Mouse (Mus musculus) megakaryocyte progenitor cell, adult 5-6 weeks (primary cell): ENCODE measurements around the gene Lactb. TPM values are rescaled to one million over a fixed set of nuclear protein-coding genes. Genes with fewer than 3 reads are reported as not detected.
"Not testable (repeated sequence)": the region's sequence is repeated elsewhere in the genome, so short reads cannot be mapped to it uniquely, and the experiment has no call there.

Experiments used
- ATAC-seq: replicated peaks from 2 replicates; pipeline ENCODE4 v1.8.0; 2016; ENCODE audit warnings: mild to moderate bottlenecking, moderate TSS enrichment, inconsistent platforms; ENCODE audit not compliant: poor library complexity
- total RNA-seq, 2 experiments: library from RNA; stranded (forward) in 1 of 2; stranded (reverse) in 1 of 2; fragments of 157-497, 149-512 nt in 1 of 2; fragments of 200-1000 nt in 1 of 2; gene quantifications; 2 replicates each; pipeline versions ENCODE4 v1.2.3 to v1.2.4; 2015 to 2017

The Lactb gene
- total RNA-seq, 2 experiments from 2014 or later = 36.1 to 38.4 TPM

GRCm38 (mm10) chr9:66922076-66922475 lies 53.2 kb downstream of the Lactb start:
- ATAC-seq = no peak

GRCm38 (mm10) chr9:66920488-66921279 lies 54.6 kb downstream of the Lactb start:
- no peak for ATAC-seq

GRCm38 (mm10) chr9:66919981-66920380 lies 55.3 kb downstream of the Lactb start:
- ATAC-seq = no peak

DNA sequence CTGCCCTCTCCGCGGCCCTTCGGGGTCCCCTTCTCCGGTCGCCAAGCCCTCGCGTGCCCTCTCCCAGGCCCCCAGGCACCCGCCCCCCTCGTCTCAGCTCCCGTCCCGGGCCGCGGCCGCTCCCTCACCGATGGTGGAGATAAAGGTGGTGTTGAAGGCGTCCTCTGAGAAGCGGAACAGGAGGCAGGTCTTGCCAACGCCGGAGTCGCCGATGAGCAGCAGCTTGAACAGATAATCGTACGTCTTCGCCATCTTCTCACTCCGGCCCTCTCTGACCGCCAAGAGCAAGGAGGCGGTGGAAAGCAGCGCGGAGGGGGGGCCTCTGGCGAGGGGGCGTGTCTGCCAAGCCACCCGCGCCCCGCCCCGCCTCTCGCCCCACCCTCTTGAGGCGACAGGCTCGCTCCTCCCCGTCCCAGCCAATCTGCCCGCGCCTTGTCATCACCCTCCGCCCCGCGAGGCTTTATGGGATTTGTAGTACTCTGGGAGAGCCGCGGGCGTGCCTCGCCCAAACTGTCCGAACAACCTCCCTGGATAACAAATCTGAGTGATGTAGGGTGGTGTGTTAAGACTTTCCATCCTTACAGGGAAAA lies 55.8 kb downstream of the Lactb start, which contains the start of gene Rab8b:
TSS of gene Rab8b (minus strand) at position 306 of the 590 bp plus-strand sequence.
- ATAC-seq = peak; percentile 81

DNA sequence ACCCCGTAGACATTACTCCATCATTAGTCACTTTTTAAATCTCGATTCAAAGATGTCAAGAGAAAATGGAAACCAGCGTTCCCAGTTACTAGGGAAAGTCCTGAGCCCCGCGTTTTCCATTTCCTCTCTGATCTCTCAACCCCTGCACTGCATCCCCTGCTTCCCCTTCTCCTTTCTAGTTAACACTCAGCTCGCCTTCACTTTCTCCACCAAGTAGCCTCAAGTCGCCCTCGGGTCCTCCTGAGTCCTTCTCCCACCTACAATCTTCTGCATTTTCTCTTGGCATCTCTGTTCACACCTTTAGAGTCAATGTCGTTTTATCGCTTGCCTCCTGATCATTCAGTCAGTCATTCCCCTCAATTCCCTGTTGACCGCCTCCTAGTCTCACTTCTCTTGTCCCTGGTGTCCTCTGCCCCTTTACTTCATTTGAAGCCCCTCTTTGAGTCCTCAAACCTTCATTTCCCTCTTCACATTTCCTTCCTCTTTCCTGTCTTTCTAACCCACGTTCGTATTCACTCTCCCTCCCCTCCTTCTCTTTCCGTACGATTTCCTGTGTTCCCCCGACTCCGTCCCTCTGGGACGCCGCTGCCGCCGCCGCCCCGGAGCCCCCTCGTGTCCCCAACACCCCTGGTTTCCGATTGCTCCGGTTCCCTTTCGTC lies 56.5 kb downstream of the Lactb start:
- ATAC-seq = no peak

DNA sequence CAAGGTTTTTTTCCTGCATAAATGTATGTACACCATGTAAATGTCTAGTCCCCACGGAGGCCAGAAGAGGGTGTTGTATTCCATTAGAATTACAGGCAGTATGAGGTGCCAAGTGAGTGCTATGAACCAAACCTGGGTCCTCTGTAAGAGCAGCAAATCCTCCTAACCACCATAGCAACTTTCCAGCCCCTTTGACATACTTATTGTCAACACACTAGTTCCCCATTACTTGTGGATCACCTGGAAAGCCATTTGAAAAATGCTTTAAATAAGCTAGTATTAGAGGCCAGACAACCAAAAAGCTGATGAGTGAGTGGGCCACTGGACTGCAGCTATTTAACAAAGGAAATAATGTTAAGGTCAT lies 57.4 kb downstream of the Lactb start:
- ATAC-seq = no peak

DNA sequence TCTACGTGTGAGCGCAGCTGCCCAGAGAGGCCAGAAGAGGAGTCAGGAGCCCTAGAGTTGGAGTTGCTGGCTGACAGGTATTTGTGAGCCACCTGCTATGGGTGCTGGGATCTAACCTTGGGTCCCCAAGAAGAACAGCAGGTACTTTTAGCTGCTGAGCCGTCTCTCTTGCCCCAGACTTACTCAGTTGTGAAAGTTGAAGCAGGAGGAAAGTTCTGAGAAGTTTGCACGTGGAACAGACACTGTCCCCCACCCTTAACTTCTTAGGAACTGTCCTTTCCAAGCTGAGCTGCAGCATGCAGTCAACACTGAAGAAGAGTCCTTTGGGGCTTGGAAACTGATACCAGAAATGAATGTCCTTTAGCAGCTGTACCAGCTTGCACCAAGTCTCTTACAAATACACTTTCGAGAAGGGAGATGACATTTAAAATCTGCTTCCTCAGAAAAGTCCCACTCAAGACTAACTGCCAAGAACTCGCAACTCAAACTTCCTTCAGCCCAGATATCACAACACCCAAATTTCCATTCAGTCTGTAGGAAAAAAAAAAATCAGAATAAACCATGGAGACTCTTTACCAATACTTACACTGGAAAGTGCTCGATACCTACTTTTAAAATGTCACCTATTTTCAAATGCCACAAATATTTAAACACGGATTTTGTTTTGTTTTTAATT lies 57.9 kb downstream of the Lactb start:
- ATAC-seq = no peak

- ATAC-seq = peak; percentile 35
Measured at GRCm38 (mm10) chr9:66915869-66916785, 59.2 kb downstream of the Lactb start.

DNA sequence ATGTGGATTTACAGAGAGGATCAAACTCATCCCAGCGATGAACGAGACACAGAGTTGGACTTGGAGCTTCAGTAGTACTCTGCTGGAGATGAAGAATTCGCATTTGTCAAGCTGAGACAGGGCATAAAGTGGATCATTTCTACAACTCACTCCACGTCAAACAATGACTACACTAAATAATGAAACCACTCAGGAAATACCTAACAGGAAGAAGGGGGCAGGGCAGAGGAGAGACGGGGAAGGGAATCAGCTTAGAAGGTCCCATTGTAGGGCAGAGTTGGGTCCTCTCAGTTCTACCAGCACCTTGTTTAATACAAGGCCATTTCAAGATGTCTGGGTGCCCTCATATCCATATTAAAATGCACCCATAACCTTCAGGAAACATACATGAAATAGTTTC lies 59.9 kb downstream of the Lactb start:
- peak; percentile 18 for ATAC-seq

- no peak for ATAC-seq
Measured at GRCm38 (mm10) chr9:66914540-66914939, 60.7 kb downstream of the Lactb start.

DNA sequence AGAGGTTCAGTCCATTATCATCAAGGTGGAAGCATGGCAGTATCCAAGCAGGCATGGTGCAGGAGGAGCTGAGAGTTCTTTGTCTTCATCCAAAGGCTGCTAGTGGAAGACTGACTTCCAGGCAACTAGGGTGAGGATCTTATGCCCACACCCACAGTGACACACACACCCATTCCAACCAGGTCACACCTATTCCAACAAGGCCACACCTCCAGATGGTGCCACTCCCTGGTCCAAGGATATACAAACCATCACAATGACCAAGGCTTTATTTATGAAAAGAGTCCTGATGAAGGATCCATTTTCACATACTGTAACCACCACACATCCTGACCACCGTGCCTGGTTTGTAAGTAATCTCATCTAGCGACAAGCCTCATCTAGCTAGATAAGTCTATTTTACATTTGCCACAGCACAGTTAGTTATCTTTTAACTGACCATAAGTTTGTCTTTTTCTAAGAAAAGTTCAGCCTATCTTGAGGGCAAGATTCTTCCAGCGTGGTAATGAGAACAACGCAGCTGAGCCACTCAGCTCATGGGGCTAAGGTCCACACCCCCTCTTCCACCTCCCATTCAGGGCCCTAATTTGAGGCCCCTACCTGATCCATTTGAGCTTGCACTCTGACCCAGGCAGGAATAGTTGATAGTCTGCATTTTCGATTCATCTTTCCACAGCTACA lies 61.9 kb downstream of the Lactb start:
- ATAC-seq = not testable (repeated sequence)

DNA sequence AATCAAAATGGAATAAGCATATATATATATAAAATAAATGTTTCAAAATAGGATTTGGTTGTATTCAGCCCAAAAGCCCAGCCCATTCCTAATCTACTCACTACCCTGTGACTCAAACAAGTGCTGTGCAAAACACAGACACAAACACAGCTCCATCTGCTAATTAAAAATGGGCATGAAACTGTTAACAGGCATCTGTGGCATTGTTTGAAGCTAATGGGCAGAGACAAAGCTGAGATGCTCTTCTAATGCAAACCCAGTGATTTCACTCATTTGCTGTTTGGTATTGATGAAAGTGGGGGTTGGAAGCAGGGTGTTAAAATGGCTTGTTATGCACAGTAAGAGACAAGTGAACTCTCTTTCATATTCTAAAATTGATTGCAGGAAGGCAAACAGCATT lies 63.0 kb downstream of the Lactb start:
- ATAC-seq = no peak

DNA sequence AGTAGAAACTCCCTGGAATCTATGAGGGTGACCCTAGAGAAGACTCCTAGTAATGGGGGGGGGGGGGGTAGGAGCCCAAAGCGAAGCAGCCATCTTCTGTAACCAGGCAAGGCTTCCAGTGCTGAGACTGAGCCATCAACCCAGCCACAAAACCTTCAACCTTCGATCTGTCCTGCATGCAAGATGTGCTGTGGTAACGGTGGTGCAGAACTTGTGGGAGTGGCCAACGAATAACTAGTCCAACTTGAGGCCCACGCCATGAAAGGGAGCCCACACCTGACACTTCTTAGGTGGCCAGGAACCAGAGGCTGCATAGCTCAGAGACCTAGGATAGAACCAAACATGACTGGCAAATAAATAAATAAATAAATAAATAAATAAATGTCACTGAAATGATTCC lies 64.6 kb downstream of the Lactb start:
- ATAC-seq = no peak

DNA sequence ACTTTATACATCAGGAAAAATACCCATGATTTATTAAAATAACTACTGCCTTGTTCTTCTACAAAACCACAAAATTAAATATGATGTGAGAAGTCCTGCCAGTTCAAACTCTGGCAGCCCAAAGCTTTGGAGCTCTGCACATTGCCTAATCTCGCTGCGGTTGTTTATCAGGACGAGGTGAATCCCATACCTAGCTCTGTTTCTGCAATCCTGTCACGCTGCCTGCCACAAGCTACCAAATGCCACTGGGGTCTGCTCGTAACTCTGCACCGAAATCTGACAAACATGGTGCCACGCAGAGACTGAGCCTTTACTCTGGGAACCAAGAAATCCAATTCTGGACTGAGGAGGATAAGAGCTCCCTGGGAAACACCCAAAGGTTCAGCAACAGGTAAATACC lies 65.4 kb downstream of the Lactb start:
- peak; percentile 47 for ATAC-seq

DNA sequence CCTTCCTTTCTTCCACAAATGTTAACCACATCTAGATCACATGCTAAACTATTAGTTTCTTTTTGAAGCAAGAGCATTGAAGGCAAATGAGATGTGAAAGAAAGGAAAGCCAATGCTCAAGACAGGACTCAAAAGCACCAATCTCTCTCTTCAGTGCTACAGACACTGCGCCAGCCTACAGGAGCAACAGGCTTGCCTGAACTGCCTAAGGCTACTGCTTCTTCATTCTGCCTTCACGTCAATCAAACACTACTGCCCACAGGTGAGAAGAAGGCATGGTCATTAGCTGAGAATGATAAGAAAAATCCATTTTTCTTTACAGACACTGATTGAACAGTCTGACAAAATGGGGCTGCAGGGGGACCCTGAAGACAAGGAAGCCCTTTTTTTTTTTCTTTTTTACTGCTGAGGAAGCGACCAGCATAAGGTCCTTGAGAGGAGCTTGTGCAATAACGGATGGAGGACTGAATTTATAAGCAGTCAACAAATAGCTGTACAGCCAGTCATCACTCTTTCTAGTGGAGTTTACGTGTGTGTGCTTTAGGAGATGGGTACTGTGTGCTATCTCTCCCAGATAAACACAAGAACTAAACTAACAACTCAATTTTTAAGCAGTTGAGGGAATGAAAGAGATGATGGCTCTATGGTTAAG lies 67.4 kb downstream of the Lactb start:
- ATAC-seq = peak; percentile 56

DNA sequence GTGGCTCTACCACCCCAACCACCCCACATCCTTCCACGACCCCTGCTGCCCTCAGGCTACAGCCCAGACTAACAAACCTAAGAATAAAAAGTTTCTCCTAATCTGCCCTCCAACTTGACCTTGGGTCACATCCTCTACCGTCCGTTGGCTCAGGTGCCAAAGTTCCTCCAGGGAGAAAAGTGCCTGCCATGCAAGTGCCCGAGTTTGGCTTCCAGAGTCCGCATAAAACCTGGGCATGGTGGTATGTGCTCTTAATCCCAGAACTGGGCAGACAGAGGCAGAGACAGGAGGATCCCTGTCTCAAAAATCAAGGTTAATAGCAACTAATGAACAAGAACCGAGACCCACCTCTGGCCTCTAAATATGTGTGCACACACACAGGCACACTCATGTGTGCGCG lies 68.2 kb downstream of the Lactb start:
- ATAC-seq = no peak

GRCm38 (mm10) chr9:66905990-66906389 lies 69.3 kb downstream of the Lactb start:
- no peak for ATAC-seq
